Mouse (Mus musculus): ENCODE measurements at regions not wholly inside any gene's neighbourhood (a gene's known extent, or its start where the extent isn't known, plus 50 kb on each side); places are given as distances from the start of the nearest gene placed in this dataset.

DNA sequence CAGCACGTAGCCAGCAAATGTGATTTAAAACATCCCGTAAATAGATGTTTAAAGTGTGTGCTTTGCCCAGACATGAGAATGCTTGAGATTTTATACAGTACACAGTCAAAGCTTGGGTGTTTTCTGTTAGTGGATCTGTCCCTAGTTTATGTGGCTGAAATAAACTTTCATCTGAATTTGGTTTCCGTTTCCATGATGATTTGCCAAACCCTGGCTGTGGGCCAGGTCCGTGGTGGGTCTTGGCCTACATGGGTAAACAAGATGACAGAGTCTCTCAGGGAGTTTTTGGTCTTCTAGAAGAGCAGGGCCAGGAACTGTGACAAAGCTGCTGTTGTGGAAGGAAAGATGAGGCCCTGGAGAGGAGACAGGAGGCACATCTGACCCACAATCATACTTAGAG lies 91.9 kb downstream of the Lbh start:
- TF ChIP-seq CTCF (IDR thresholded peaks at IDR 0.05; ENCODE audit: extremely low read depth, insufficient read depth, low read length) (no peak), POLR2A (IDR thresholded peaks at IDR 0.05; ENCODE audit: extremely low read depth, insufficient read depth, low read length) (no peak)

All from cortical plate, adult 2 months (tissue).